Mouse (Mus musculus): Measurements from ENCODE around the gene Pxylp1. TPM values are rescaled to one million over a fixed set of nuclear protein-coding genes. Genes with fewer than 3 reads are reported as not detected.
"Not testable (repeated sequence)": the region's sequence is repeated elsewhere in the genome, so short reads cannot be mapped to it uniquely, and the experiment has no call there.

The Pxylp1 gene
- polyA plus RNA-seq (2012; fragmentation: generic; extraction: Trizol) = 7.5 TPM
- long read RNA-seq, experiment 1, transcript Pxylp1-201 (6 exons, 2,908 nt) = major isoform, 17 of 30 reads
- long read RNA-seq, experiment 1, partial matches to known transcripts = 3 of 30 reads
- long read RNA-seq, experiment 1, other reads (novel, unspliced or antisense) = 9 of 30 reads
- long read RNA-seq, experiment 2, transcript Pxylp1-201 (6 exons, 2,908 nt) = major isoform, 183 of 245 reads
- long read RNA-seq, experiment 2, transcript Pxylp1-203 (7 exons, 2,768 nt) = minor isoform, 7 of 245 reads
- long read RNA-seq, experiment 2, partial matches to known transcripts = 7 of 245 reads
- long read RNA-seq, experiment 2, other reads (novel, unspliced or antisense) = 43 of 245 reads

- no peaks in the 10 kb centered on the region for H3K27me3 ChIP-seq (ENCODE audit: control insufficient read depth, insufficient read depth, insufficient read length)
- no peak within 1 kb of the TSS for H3K4me3 ChIP-seq (ENCODE audit: insufficient read depth, poor library complexity, severe bottlenecking)
- no peaks in the 10 kb centered on the region for H3K79me3 ChIP-seq (ENCODE audit: low read depth)
- H3K36me3 ChIP-seq (ENCODE audit: control insufficient read depth, insufficient read depth) = no peaks in the 10 kb centered on the region
- no peak within 1 kb of the TSS for H3ac ChIP-seq (ENCODE audit: control insufficient read depth, insufficient read length, low read depth)
- H3K79me2 ChIP-seq (ENCODE audit: control insufficient read depth, insufficient read depth) = no peaks in the 10 kb centered on the region
- TF ChIP-seq MAX (IDR thresholded peaks at IDR 0.05) (no peak), MYOG (IDR thresholded peaks at IDR 0.05; ENCODE audit: control insufficient read depth, extremely low read depth, insufficient read length) (no peak), MYOD1 (IDR thresholded peaks at IDR 0.05; ENCODE audit: control insufficient read depth, insufficient read length, low read depth) (no peak), CEBPB (IDR thresholded peaks at IDR 0.05; ENCODE audit: low read depth) (no peak), CTCF (IDR thresholded peaks at IDR 0.05; ENCODE audit: control insufficient read depth, insufficient read depth, insufficient read length) (no peak), FOSL1 (IDR thresholded peaks at IDR 0.05; ENCODE audit: insufficient read depth, low read length, poor library complexity, severe bottlenecking) (no peak), USF1 (IDR thresholded peaks at IDR 0.05; ENCODE audit: low read depth) (no peak)
Observed at GRCm38 (mm10) chr9:96892546-96892945, at the start of gene Pxylp1. Gene Pxylp1, minus strand, starts transcription at chr9:96892669.

GRCm38 (mm10) chr9:96938887-96939286 lies 46.4 kb upstream of the Pxylp1 start:
- H3K36me3 ChIP-seq (ENCODE audit: control insufficient read depth, insufficient read depth) = no peaks in the 10 kb centered on the region
- no peak overlapping the region for H3ac ChIP-seq (ENCODE audit: control insufficient read depth, insufficient read length, low read depth)
- no peak for TF ChIP-seq MAX (IDR thresholded peaks at IDR 0.05)
- no peak for TF ChIP-seq FOSL1 (IDR thresholded peaks at IDR 0.05; ENCODE audit: insufficient read depth, low read length, poor library complexity, severe bottlenecking)
- TF ChIP-seq CTCF (IDR thresholded peaks at IDR 0.05; ENCODE audit: control insufficient read depth, insufficient read depth, insufficient read length) = no peak
- TF ChIP-seq USF1 (IDR thresholded peaks at IDR 0.05; ENCODE audit: low read depth) = no peak
- TF ChIP-seq CEBPB (IDR thresholded peaks at IDR 0.05; ENCODE audit: low read depth) = no peak
- no peak for TF ChIP-seq MYOD1 (IDR thresholded peaks at IDR 0.05; ENCODE audit: control insufficient read depth, insufficient read length, low read depth)
- H3K79me3 ChIP-seq (ENCODE audit: low read depth) = no peaks in the 10 kb centered on the region
- no peak overlapping the region for H3K4me3 ChIP-seq (ENCODE audit: insufficient read depth, poor library complexity, severe bottlenecking)
- H3K79me2 ChIP-seq (ENCODE audit: control insufficient read depth, insufficient read depth) = no peaks in the 10 kb centered on the region
- peaks cover 3% of the 10 kb centered on the region for H3K27me3 ChIP-seq (ENCODE audit: control insufficient read depth, insufficient read depth, insufficient read length)

GRCm38 (mm10) chr9:96936427-96936826 lies 44.0 kb upstream of the Pxylp1 start:
- not testable (repeated sequence) for H3ac ChIP-seq (ENCODE audit: control insufficient read depth, insufficient read length, low read depth)

GRCm38 (mm10) chr9:96935556-96936300 lies 43.3 kb upstream of the Pxylp1 start:
- Histone ChIP-seq H3ac (ENCODE audit: control insufficient read depth, insufficient read length, low read depth) (no peak overlapping the region), H3K4me3 (ENCODE audit: insufficient read depth, poor library complexity, severe bottlenecking) (no peak overlapping the region), H3K27me3 (ENCODE audit: control insufficient read depth, insufficient read depth, insufficient read length) (peaks cover 3% of the 10 kb centered on the region), H3K36me3 (ENCODE audit: control insufficient read depth, insufficient read depth) (no peaks in the 10 kb centered on the region), H3K79me2 (ENCODE audit: control insufficient read depth, insufficient read depth) (no peaks in the 10 kb centered on the region), H3K79me3 (ENCODE audit: low read depth) (no peaks in the 10 kb centered on the region)
- no peak for TF ChIP-seq MYOG (IDR thresholded peaks at IDR 0.05; ENCODE audit: control insufficient read depth, extremely low read depth, insufficient read length)
- TF ChIP-seq CEBPB (IDR thresholded peaks at IDR 0.05; ENCODE audit: low read depth) = no peak
- TF ChIP-seq CTCF (IDR thresholded peaks at IDR 0.05; ENCODE audit: control insufficient read depth, insufficient read depth, insufficient read length) = no peak
- TF ChIP-seq MAX (IDR thresholded peaks at IDR 0.05) = no peak
- no peak for TF ChIP-seq USF1 (IDR thresholded peaks at IDR 0.05; ENCODE audit: low read depth)
- no peak for TF ChIP-seq FOSL1 (IDR thresholded peaks at IDR 0.05; ENCODE audit: insufficient read depth, low read length, poor library complexity, severe bottlenecking)
- no peak for TF ChIP-seq MYOD1 (IDR thresholded peaks at IDR 0.05; ENCODE audit: control insufficient read depth, insufficient read length, low read depth)

More at GRCm38 (mm10) chr9:96936427-96936826, 44.0 kb upstream of the Pxylp1 start:
- not testable (repeated sequence) for H3K79me2 ChIP-seq (ENCODE audit: control insufficient read depth, insufficient read depth); H3K36me3 ChIP-seq (ENCODE audit: control insufficient read depth, insufficient read depth); H3K27me3 ChIP-seq (ENCODE audit: control insufficient read depth, insufficient read depth, insufficient read length); H3K4me3 ChIP-seq (ENCODE audit: insufficient read depth, poor library complexity, severe bottlenecking); H3K79me3 ChIP-seq (ENCODE audit: low read depth)

- H3K79me2 ChIP-seq (ENCODE audit: control insufficient read depth, insufficient read depth) = no peaks in the 10 kb centered on the region
Observed at GRCm38 (mm10) chr9:96934816-96935215, 42.3 kb upstream of the Pxylp1 start.

GRCm38 (mm10) chr9:96932751-96933150 lies 40.3 kb upstream of the Pxylp1 start:
- H3K79me3 ChIP-seq (ENCODE audit: low read depth) = no peaks in the 10 kb centered on the region
- TF ChIP-seq CTCF (IDR thresholded peaks at IDR 0.05; ENCODE audit: control insufficient read depth, insufficient read depth, insufficient read length) = no peak
- no peak for TF ChIP-seq MAX (IDR thresholded peaks at IDR 0.05)
- no peak for TF ChIP-seq CEBPB (IDR thresholded peaks at IDR 0.05; ENCODE audit: low read depth)
- no peak for TF ChIP-seq MYOG (IDR thresholded peaks at IDR 0.05; ENCODE audit: control insufficient read depth, extremely low read depth, insufficient read length)
- TF ChIP-seq USF1 (IDR thresholded peaks at IDR 0.05; ENCODE audit: low read depth) = no peak
- no peak overlapping the region for H3ac ChIP-seq (ENCODE audit: control insufficient read depth, insufficient read length, low read depth)
- H3K4me3 ChIP-seq (ENCODE audit: insufficient read depth, poor library complexity, severe bottlenecking) = no peak overlapping the region
- no peaks in the 10 kb centered on the region for H3K79me2 ChIP-seq (ENCODE audit: control insufficient read depth, insufficient read depth)
- peaks cover 14% of the 10 kb centered on the region for H3K27me3 ChIP-seq (ENCODE audit: control insufficient read depth, insufficient read depth, insufficient read length)
- H3K36me3 ChIP-seq (ENCODE audit: control insufficient read depth, insufficient read depth) = no peaks in the 10 kb centered on the region

More at GRCm38 (mm10) chr9:96934816-96935215, 42.3 kb upstream of the Pxylp1 start:
- no peaks in the 10 kb centered on the region for H3K36me3 ChIP-seq (ENCODE audit: control insufficient read depth, insufficient read depth)
- no peaks in the 10 kb centered on the region for H3K79me3 ChIP-seq (ENCODE audit: low read depth)
- peaks cover 3% of the 10 kb centered on the region for H3K27me3 ChIP-seq (ENCODE audit: control insufficient read depth, insufficient read depth, insufficient read length)
- H3ac ChIP-seq (ENCODE audit: control insufficient read depth, insufficient read length, low read depth) = no peak overlapping the region
- TF ChIP-seq MYOD1 (IDR thresholded peaks at IDR 0.05; ENCODE audit: control insufficient read depth, insufficient read length, low read depth) = no peak
- no peak overlapping the region for H3K4me3 ChIP-seq (ENCODE audit: insufficient read depth, poor library complexity, severe bottlenecking)

Measured in C2C12 (cell line).